Mouse (Mus musculus): ENCODE measurements around the gene Zfp764.
"Not testable (repeated sequence)": the region's sequence is repeated elsewhere in the genome, so short reads cannot be mapped to it uniquely, and the experiment has no call there.

Gene Zfp764

DNA sequence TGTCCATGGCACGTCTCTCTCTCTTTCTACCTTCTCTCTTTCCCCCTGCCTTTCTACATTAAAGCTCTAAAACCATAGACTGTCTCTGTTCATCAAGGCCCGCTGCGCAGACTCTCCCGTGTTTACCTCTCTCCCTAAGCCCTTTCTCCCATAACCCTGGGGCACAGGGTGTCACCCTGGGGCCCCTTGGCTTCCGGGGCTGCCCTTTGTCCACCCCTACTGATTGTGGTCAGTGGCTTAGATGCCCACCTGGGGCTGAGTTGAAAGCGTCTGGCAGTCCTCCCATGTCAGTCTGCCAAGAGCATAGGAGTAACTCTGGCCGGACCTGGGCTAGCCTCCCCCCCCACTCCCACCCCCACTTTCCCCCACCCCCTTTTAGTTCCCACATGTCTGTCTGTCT lies 16.3 kb downstream of the Zfp764 start:
- no peak for DNase-seq (ENCODE audit: low spot score)

DNA sequence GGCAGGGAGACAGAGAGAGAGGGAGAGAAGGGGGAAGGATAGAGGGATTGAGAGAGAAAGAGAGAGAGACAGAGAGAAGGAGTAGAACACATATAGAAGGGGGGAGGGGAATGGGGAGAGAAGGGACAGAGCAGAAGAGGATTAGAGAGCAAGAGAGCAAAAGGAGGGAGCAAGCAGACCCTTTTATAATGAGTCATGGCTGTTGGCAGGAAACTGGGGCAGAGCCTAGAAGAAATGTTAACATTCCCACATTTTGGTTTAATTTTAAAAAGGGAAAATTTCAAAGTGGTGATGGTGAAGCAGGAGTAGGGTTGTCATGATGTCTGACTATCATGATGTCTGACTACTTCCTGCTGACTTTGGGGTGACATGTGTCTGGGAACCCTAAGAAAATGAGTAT lies 18.4 kb downstream of the Zfp764 start:
- not testable (repeated sequence) for DNase-seq (ENCODE audit: low spot score)

DNA sequence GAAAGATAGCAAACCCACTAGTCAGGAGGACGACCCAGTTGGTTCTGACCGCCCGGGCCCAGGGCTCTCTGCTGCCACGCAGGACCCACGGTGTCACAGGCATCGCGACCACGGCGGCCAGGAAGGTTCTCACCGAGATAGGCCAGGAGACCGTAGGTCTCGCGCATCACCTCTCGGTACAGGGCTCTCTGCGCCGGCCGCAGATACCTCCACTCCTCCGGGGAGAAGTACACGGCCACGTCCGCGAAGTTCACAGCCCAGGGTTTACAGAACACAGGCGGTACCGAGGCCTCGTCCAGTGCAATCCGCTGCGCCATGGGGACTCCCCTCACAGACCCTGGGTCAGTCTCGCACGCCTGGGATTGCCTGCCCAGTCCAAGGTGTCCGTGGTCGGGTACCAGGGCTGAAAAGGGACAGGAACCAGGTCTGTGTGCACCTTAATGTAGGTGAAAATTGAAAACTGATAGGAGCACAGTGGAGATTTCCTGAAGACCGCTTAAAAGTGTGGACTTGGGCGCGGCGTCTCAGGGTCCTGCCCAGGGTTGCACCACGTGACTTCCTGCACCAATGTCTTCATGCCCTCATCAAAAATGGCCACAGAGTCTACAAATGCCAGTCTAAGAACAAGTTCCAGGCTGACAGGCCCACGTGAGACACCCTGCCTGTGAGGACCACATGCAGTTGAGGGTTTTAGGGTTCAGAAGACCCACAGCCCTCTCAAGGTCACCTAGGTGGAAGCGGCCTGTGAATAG lies 19.8 kb downstream of the Zfp764 start, which contains the start of gene 9130019O22Rik:
Gene 9130019O22Rik (minus strand): TSS at position 526 of the 752 bp plus-strand sequence.
- DNase-seq (ENCODE audit: low spot score): peak; percentile 87

DNA sequence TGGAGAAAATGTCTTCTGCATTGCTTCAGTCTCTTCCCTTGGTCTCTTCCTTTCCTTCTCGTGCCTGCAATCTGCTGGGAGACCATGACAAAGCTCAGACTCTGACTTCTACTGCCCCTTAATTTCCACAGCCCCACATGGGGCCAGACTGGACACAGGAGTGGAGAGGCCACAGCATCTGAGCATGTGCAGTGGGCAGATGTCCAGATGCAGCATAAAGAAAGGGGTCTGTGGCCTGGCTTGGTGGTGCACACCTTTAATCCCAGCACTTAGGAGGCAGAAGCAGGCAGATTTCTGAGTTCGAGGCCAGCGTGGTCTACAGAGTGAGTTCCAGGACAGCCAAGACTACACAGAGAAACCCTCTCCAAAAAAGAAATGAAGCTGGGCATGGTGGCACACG lies 21.1 kb downstream of the Zfp764 start:
- not testable (repeated sequence) for DNase-seq (ENCODE audit: low spot score)

DNA sequence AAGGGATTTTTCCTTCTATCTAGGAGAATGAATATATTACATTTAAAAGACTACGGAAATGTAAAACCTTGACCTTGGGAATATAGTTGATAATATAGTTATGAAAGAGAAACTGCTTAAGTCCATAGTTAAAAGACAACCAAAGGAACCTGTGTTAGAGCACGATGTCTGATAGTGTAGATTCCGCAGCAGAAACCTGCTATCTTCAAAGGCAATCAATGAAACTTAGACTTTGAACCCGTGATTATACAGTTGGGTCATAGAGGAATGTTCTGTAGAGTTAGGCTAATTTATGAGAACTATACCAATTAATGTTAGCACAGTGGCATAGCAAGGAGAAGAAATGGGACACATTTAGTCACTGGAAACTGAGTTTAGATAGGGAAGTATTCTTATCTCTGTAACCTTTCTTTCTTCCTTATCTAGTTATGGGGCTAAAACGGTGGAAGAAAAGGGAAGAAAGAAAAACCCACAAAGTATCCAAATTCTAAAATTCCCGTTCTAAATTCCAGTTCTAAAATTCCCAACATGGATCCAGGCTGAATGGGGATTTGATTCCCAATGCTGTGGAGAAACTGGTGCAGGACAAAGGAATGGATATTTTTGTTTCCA lies 28.2 kb downstream of the Zfp764 start:
- no peak for DNase-seq (ENCODE audit: low spot score)

DNA sequence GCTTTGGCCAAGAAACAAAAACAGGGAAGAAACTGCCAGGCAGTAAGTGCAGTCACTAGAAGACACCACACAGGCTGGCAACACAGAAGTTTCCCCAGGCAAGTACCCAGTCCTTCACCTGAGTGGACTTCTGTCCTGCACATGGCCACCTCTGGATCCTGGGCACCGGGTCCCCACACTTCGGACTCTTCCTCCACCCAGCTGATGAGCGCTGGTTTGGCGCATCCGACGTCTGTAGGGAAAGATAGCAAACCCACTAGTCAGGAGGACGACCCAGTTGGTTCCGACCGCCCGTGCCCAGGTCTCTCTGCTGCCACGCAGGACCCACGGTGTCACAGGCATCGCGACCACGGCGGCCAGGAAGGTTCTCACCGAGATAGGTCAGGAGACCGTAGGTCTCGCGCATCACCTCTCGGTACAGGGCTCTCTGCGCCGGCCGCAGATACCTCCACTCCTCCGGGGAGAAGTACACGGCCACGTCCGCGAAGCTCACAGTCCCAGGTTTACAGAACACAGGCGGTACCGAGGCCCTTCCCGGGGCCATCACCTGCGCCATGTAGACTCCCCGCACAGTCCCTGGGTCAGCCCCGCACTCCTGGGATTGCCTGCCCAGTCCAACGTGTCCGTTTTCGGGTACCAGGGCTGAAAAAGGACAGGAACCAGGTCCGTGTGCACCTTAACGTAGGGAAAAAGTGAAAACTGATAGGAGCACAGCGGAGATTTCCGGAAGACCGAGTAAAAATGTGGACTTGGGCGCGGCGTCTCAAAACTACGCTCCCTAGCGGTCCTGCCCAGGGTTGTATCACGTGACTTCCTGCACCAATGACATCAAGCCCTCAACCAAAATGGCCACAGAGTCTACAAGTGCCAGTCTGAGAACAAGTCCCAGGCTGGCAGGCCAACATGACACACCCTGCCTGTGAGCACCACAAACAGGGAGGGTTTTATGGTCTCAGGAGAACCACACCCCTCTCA lies 31.1 kb downstream of the Zfp764 start, which contains the start of gene Zfp747:
Gene Zfp747 (minus strand): TSS at position 780 of the 975 bp plus-strand sequence.
- DNase-seq (ENCODE audit: low spot score): peak; percentile 84

DNA sequence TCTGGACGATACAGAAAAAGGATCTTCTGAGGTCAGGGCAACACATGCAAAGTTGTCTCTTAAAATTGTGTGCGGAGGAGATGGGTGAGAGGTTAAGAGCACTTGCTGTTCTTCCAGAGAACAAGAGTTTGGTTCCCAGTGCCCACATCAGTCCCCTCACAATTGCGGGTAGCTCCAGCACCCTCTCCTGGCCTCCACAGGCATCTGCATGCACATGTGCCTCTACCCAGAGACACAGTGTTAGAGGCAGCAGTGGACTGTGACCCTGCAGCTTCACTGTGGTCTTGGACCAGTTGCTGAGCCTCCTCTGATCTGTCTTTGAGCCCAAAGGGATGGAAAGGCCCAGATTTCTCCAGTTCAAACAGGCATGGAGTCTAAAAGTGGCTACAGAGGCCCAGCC lies 34.8 kb downstream of the Zfp764 start:
- not testable (repeated sequence) for DNase-seq (ENCODE audit: low spot score)

DNA sequence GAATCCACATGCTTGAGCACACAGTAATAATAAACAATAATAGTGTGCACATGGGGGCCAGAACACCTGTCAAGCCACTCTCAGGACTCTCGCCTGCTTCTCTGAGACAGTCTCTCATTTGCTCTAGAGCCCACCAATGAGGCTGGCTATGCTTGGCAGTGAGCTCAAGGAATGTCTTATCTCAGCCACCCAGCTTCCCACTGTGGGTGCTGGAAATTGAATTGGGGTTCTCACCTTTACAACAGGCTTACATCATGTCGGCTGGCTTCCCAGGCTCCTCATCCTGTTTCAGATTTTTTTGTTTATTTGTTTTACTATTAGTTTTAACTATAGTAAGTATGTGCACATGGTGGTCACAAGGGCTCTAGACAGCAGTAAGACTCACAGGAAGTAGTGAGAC lies 35.4 kb downstream of the Zfp764 start:
- no peak for DNase-seq (ENCODE audit: low spot score)

DNA sequence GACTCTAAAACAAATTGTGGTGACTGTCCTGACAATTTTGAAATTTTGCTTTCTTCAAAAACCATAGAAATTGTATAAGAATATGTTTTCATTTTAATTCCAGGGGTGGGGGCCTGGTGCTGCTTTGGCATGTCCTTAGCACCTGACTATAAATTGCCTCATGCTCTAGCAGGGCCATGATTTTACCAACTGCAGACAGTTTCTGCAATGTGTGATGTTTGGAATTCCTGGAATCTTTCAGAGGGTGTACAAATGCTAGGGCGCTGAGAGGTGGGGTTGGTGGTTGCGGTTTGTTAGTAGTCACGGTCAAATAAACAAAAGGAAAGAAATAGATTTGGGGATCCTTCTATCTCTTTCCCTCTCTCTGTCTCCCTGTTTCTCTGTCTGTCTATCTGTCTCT lies 40.4 kb downstream of the Zfp764 start:
- DNase-seq (ENCODE audit: low spot score): no peak

DNA sequence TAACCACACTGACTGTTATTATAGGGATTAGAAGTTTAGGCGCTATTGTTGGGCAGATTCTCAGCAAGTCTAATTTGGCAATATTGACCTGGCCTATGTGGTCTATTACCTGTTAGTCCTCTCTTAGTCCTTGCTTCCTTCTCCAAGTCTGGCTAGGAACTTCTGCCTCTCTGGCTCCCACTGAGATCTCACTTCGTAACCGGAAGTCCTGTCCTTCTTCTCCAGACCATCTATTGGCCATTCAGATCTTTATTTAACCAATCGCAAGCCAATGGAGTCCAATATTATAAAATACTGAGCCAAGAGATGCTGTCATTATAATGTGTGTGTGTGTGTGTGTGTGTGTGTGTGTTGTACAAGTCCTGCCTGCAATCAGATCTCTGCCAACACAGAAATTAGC lies 42.5 kb downstream of the Zfp764 start:
- no peak for DNase-seq (ENCODE audit: low spot score)

DNA sequence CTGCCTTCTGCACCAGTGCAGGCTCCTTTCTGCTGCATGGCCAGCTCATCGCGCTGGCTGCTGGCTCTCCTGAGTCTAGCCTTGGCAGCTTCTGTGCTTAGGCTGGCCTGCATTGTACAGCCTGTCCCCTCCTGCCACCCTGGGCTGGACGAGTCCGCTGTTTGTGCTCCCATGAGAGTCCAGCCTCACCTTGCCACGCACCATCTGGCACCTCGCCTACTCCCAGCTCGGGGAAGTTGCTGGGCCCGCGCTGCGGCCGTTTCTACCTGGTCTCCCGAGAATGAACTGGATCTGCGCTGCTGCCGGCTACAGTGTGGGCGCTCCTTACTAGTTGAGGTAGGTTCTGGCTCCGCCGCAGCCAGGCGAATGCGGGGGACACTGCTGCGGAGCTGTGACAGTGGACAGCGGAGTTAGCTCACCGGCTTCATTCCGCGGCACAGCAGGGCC lies 43.1 kb downstream of the Zfp764 start:
- no peak for DNase-seq (ENCODE audit: low spot score)

DNA sequence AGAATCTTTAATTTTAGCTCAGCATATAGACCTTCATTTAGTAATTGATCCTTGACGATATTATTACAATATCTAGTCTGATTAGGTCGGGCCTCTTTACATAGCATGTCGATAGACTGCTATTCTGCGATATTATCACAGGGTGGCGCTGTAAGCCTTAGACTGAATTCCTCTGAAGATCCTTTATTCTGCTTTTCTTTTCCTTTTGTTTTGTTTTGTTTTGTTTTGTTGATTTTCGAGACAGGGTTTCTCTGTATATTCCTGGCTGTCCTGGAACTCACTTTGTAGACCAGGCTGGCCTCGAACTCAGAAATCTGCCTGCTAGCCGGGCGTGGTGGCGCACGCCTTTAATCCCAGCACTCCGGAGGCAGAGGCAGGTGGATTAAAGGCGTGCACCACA lies 44.2 kb downstream of the Zfp764 start:
- DNase-seq (ENCODE audit: low spot score): not testable (repeated sequence)

DNA sequence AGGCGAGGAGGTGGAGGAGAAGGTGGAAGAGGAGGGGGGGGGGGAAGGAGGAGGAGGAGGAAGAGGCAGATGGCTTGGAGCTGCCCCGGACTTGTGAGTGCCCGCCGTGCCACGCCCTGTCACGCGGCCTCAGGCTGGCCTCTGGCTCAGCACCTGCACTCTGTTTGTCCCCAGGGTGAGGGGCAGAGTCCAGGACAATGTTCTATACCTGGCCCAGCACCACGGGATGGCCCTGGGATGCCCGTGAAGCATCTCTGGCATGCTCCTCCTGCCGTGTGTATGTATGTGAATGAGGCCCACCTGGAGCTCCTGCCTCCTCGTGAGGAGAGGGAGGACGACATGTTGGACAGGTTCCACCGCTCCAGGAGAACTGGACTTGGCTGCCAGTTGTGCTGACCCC lies 45.2 kb downstream of the Zfp764 start:
- no peak for DNase-seq (ENCODE audit: low spot score)

DNA sequence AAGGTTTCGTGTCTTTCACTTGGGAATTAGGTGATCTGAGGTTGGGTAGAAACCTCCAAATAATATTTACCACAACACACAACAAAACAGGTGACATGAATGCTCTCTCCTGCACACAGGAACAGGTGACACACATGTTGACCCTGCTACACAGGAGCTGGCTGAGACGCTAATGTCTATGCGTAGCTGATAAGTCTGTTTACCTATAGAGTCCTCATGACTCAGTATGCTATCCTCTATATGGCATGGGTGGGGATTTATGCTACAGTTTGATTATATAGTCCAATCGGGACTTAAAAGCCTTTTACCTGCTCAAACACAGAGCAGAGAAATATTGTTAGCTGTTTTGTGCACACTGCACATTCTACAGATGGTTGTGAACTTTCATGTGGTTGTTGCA lies 46.4 kb downstream of the Zfp764 start:
- no peak for DNase-seq (ENCODE audit: low spot score)

DNA sequence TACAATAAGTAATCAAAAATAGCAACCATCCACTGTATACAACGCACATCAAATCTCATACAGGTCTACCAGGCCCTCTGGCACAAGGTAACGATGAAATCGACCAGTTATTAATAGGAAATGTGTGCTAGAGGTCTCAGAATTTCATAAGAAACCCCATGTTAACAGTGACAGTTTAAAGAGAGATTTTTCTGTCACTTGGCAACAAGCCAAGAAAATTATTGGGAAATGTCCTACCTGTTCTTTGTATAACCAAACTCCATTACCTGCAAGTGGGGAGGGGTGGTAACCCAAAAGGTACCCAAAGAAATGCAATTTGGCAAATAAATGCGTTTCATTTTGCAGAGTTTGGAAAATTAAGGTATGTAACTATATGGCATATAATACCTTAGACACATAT lies 48.1 kb downstream of the Zfp764 start:
- DNase-seq (ENCODE audit: low spot score): no peak

DNA sequence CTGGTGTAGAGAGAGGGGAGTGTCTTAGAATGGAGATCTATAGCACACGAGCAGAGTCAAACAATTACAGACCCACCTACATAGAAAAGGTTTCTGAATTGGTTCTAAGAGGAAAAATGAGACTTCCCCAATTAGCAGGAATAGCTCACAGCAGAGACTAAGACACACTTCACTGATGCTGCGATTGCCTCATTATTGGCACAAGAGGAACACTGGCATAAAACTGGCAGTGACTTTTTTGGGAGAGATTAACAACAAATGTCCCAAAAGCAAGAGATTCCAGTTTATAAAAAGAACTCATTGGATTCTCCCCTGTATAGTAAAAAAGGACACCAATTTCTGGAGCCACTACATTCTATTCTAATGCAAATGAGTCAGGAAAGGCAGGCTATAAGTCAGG lies 48.8 kb downstream of the Zfp764 start:
- no peak for DNase-seq (ENCODE audit: low spot score)

DNA sequence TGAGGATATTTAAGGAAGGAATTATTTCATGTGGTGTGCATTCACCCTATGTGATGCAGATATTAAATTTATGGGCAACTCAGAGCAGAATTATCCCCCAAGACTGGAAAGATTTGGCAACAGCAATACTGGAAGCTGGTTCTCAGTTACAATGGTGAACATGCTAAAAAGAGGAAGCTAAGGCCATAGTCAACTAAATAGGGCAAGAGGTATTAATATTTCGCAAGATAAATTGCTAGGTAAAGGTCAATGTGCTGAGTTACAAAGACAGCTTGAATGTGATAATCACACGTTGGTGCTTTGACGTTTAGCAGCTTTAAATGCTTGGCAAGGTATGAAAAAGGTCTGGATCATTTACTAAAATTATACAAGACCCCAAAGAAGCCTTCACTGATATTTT lies 50.8 kb downstream of the Zfp764 start:
- DNase-seq (ENCODE audit: low spot score): no peak
